Mouse (Mus musculus): ENCODE results near the gene Rnf114.

Gene Rnf114

GRCm38 (mm10) chr2:167491757-167492708 is at the start of gene Rnf114:
TSS of gene Rnf114 (plus strand) at chr2:167492645.
- no peak for DNase-seq (ENCODE audit: low read depth, low spot score)

- DNase-seq (ENCODE audit: low read depth, low spot score), result no peak
These were observed 48.8 kb upstream of the Rnf114 start for GRCm38 (mm10) chr2:167443411-167444193.

DNA sequence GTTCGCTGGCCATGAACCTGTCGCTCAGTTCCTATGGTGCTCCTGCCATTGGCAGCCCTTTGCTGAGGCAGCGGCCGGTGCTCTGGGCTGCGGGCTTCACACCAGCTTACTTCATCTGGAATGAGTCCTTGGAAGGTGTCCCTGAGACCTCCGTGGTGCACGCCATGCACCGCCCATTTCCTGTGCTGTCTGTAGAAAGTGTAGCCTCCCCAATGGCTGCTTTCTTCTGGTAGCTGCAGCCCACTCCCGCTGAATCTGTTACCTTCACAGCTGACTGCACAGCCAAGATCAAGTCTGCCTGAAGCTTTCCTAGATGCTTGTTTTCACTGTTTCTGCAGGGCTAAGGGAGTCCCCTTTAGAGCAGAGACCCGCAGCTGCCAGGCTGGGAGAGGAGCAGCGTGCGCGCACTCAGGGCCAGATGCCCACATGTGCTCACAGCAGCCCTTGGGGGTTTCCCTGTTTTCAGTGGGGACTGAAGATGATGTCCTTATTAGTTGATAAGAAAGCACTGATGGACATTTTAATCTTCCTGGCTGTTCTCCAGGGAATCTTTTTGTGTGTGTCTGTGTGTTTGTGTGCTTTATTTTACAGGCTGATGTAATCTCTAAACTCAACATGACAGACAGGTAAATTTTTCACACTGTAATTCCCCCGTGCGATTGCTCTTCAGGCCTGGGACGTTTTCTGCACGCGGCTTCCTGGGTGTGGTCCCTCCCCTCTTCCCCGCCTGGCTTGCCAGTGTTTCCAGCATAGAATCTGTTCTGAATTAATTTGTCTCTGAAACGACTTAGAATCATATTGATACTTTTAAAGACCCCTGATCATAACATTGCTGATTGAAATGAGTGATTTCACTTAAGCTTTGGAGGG is 46.3 kb upstream of the Rnf114 start:
- peak; percentile 58 for DNase-seq (ENCODE audit: low read depth, low spot score)

- no peak for DNase-seq (ENCODE audit: low read depth, low spot score)
These were observed 45.2 kb upstream of the Rnf114 start for GRCm38 (mm10) chr2:167447207-167447606.

DNA sequence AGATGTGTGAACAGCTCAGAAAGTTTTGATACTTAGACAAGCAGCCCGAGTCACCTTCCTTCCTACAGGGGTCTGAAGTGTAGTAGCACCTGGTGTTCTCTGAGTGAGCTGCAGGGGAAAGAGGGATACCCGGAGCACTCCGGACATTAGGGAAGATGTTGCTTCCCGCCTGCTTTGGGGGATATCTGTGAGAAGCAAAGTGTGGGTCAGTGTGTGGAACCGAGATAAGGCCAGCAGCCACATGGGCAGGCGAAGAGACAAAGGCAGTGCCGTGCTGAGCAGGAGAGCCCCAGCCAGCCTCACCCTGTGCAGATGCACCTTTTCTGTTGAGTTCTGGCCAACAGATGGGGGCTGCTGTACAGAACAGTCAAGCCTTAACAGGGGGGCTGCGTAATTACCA is 44.8 kb upstream of the Rnf114 start:
- DNase-seq (ENCODE audit: low read depth, low spot score), result no peak

DNA sequence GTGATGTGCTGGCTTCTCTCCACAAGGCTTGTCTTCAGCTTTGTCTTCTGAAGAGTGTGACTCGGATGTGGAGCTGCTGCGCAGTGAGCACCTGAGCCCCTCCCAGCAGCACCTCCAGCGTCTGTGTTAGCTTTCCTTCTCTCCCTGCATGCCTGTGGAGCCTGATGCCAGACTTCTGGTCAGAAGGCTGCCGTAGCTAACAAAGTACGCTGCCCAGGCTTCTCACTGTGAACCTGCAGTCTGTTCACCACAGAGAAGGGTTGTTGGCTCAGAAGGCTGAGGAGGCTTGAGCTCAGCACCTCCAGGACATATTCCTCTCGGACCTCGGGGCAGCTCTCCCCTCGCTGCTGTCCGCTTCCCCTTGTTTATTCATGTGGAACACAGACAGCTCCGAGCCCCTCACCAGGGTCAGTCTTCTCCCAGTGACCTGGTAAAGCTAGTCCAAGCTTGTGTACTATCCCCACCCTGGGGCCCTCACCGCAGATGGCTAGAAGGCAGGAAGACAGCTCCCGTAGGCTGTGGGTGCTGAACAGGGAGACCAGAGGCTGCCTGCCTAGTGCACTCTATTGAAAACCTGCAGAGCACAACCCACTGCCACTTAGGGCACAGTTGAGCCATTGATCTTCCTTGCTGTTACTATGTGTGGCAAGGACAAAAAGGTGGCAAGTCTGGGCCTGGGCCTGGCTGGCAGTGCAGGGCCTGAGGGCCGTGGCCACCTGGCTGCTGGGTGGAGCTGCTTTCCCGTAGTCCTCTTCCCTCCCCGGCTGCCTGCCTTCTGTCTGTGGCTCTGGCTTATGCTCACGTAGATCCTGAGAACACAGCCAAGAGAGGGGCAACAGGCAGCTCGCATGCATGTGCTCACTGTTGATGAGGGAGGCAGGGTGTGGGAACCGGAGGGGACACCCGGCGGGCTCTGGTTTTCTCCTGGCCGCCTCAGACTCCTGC is 42.8 kb upstream of the Rnf114 start:
- no peak for DNase-seq (ENCODE audit: low read depth, low spot score)

DNA sequence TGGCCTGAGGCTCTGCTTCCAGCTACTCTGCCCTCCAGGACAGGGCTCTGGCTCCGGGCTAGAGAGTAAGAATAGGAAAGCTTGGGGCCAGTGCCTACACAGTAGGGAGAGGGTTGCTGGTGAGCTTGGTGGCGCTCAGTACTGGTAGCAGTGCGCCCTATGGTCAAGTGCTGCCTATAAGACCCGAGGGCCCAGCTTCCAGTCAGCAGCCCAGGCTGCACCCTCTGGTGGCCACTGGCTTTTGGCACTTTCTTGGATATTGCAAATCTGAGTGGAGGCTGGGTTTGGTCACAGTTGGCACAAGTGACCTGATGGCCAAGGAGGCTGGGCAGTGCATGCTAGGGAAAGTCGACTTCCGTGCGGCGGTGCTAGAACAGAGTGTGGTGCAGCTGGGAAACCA is 41.8 kb upstream of the Rnf114 start:
- no peak for DNase-seq (ENCODE audit: low read depth, low spot score)

DNA sequence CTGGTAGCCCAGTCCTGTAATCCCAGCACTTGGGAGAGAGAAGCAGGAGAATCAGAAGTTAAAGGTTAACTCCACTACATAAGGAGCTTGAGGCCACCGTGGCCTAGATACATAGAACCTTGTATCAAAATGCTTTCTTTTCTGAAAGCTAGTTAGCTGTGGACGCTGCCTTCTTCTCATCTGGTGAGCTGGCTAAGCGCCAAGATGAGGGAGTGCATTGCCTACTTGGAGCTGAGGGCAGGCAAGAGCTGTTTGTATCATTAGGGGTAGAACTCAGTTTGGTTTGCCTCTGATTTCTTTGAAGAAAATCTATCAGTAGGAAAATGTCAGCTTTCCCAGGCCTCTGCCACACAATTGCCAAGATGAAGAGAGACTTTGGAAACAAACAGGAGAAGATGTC is 38.6 kb upstream of the Rnf114 start:
- DNase-seq (ENCODE audit: low read depth, low spot score), result no peak

GRCm38 (mm10) chr2:167456361-167457020 is 36.0 kb upstream of the Rnf114 start:
- DNase-seq (ENCODE audit: low read depth, low spot score), result no peak

GRCm38 (mm10) chr2:167457213-167457612 is 35.2 kb upstream of the Rnf114 start:
- DNase-seq (ENCODE audit: low read depth, low spot score), result no peak

DNA sequence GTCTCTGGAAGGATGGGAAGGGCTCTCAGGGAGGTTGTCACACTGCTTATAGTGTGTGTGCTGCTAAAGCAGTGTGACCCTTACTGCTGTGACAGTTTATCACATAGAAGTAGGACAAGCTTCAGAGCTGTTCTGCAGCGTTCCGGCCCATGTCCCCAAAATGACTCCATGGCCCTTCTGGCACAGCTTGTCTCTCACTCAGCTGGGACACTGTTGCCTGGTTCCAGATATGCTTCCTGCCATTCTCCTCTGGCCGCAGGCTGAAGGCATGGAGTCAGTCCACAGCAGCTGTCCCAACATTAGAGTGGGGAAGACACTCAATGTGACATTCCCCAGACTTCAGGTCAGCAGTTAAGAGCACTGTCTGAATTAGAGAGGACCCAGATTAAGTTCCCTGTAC is 33.9 kb upstream of the Rnf114 start:
- DNase-seq (ENCODE audit: low read depth, low spot score), result no peak

DNA sequence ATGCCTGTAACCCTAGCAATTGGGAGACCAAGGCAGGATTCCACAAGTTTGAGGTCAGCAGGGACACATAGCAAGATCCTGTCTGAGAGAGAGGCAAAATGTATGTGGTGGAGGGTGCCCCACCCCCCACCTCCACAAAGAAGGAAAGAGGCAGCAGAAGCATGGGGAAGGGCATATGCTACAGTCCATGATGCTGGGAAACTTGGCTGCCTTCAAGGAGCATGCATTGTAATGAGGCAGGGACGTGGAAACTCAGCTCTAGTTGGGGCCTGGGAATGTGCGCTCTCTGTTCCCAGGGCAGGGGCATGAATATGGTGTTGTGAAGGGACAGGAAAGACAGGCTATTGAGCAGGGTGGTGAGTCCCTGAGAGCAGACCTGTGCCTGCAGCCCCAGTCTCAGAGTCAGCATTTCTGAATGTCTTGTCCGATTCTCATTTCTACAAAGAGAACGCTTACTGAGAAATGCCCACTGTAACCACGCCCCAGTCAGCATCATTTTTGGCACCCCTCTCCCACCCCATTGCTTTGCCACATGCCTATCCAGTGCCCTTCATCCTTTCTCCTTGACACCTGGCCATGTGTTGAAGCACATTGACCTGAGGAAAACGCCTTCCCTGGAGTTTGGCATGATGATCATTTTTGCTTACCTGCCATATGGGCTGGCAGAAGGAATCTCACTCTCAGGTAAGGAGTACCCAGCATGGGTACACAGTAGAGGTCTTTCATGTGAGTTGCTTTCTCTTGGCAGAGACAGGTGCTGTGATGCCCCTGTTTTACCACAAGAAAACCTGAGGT is 33.2 kb upstream of the Rnf114 start:
- DNase-seq (ENCODE audit: low read depth, low spot score), result no peak

GRCm38 (mm10) chr2:167462954-167463353 is 29.5 kb upstream of the Rnf114 start:
- peak; percentile 54 for DNase-seq (ENCODE audit: low read depth, low spot score)

DNA sequence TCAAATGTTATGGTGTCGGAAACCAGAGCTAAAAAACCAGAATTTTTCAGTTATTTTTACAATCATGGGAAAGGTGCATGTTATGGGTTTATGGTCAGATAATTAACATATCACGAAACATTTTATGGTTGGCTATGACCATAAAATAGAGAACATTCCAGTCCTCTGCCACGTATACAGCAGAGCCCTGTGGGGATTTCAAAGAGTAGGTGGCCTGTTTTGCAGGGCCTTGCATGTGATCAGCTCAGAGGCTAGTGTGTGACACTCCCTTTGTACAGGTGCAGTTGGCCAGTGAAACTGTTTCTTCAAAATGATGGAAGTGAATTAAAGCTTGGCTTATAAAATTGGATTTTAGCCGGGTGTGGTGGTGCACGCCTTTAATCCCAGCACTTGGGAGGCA is 28.6 kb upstream of the Rnf114 start:
- no peak for DNase-seq (ENCODE audit: low read depth, low spot score)

- DNase-seq (ENCODE audit: low read depth, low spot score), result no peak
These were observed 26.5 kb upstream of the Rnf114 start for GRCm38 (mm10) chr2:167465951-167466350.

GRCm38 (mm10) chr2:167467214-167467613 is 25.2 kb upstream of the Rnf114 start:
- no peak for DNase-seq (ENCODE audit: low read depth, low spot score)

DNA sequence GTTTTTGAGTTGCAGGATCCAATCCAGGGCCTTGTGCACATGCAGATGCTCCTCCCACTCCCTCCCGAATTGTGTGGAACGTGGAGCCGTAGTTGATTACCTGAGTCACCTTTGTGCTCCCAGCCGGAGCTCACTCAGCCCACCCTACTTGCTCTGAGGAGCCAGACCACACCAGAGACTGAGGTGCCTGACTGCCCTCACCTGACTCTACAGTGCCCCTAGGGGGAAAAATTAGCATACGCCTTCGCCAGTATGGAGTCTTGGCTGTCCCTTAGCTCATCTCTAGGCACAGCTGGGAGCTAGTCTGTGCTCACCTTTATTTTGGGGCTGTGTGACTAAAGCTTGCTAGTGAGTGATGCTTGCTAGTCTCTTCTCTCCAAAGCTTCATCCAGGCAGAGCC is 24.0 kb upstream of the Rnf114 start:
- DNase-seq (ENCODE audit: low read depth, low spot score), result peak; percentile 51

GRCm38 (mm10) chr2:167470611-167471010 is 21.8 kb upstream of the Rnf114 start:
- no peak for DNase-seq (ENCODE audit: low read depth, low spot score)

DNA sequence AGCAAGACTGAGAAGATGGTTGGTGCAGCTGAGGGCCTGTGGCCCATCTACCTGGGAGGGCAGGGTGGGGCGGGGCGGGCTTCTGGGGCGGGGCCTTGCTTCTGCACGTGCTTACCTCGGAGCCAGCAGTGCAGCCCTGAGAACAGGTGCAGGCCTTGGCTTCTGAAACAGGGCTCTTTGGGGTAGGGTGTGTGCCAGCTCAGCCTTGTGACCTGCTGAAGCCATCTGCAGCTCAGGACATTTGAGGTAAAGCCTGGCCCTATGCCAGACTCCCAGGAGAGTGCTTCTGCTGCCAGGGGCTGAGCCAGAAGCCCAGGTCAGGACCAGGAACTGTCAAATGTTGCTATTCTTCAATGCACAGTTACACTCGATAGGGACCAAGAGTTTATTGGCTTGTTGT is 20.9 kb upstream of the Rnf114 start:
- DNase-seq (ENCODE audit: low read depth, low spot score), result no peak
